Mouse (Mus musculus) thymus, postnatal 10 days (tissue): ENCODE data around the gene Sacm1l.

Source experiments
- DNase-seq, 2 experiments: peaks; one replicate each; pipeline ENCODE4 v3.0.0; 2021; ENCODE audit warnings: low spot score in 2 of 2

Gene Sacm1l

DNA sequence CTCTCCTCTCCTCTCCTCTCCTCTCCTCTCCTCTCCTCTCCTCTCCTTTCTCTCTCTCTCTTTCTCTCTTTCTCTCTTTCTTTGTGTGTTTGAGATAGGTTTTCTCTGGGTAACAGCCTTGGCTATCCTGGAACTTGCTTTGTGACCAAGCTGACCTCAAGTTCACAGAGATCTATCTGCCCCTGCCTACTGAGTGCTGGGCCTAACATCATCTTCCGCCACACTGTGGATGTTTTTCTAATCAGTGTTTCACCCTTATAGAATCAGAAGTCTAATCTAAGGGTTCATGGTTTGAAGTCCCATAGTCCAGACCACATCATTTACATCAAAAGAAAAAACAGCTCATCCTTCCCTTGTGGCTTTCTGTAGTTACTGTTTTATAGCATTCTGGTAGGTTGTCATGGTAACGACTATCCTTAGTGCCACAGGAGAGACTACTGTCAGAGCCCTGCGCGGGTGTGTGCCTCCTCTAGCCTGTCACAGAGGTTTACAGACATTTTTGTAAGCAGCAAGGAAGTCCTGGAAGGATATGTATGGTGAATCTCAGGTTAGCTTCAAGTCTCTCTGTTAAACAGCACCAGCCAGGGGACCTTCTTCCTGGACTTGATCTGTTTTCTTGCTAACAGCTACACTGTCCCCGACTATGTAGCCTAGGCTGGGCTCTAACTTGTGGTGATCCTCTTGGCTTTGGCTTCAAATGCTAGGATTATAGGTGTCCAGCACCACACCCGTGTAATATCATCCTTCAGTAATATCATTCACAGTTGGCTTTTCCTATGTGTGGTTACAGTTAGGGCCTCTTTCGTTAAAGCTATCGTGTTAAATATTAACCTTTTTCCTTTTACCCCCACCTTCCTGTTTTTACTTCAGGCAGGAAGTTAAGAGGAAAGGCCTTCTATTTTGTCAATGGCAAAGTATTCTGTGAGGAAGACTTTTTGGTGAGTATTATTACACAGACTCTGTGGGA lies 19.6 kb upstream of the Sacm1l start:
- DNase-seq = no peak

DNA sequence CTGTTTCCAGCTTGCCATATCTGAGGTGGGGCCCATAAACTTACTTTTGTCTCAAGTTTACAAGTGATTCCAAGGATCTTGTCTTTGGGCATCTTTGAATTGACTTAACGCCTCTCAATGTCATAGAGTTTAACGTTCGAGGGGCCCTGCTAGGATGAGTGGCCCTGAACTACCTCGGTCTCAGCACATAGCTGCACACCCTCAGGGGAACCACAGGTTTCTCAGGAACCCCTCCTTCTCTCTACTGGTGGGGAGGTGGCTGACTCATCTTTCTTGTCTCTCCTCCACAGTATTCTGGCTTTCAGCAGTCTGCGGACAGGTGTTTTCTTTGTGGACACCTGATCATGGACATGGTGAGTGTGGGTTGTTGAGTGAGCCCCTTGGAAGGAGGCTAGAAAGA lies 18.6 kb upstream of the Sacm1l start:
- no peak for DNase-seq

DNA sequence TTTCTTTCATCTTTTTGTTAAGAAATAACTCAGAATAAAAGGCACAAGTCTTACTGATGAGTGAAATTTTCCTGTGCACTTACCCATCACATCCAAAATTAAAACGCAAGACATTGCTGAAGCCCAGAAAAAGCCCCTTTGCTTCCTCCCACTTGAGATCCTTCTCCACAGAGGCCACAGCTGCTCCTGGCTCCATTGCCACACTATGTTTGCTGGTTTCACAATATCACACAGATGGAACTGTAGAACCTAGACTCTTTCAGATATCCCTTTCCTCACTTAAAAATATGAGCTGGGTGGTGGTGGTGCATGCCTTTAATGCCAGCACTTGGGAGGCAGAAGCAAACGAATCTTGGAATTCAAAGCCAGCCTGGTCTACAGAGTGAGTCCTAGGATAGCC lies 17.1 kb upstream of the Sacm1l start:
- no peak for DNase-seq

DNA sequence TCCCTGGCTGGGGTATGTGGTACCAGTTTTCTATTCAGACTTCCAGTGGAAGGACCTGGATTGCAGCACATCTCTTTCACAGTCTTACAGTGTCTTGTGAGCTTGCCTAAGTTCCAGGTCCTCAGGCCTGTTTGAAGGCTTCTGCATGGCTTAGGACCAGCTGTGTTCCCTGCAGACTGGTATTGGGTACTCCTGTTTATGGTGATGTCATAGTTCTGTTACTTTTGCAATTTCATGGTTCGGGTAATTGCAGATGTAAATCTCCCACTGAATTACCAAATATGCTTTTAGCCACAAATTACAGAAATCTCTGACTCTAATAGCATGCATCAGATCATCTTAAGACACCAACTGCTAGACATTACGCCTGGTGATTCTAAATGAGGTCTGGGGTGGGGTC lies 14.5 kb upstream of the Sacm1l start:
- no peak for DNase-seq

DNA sequence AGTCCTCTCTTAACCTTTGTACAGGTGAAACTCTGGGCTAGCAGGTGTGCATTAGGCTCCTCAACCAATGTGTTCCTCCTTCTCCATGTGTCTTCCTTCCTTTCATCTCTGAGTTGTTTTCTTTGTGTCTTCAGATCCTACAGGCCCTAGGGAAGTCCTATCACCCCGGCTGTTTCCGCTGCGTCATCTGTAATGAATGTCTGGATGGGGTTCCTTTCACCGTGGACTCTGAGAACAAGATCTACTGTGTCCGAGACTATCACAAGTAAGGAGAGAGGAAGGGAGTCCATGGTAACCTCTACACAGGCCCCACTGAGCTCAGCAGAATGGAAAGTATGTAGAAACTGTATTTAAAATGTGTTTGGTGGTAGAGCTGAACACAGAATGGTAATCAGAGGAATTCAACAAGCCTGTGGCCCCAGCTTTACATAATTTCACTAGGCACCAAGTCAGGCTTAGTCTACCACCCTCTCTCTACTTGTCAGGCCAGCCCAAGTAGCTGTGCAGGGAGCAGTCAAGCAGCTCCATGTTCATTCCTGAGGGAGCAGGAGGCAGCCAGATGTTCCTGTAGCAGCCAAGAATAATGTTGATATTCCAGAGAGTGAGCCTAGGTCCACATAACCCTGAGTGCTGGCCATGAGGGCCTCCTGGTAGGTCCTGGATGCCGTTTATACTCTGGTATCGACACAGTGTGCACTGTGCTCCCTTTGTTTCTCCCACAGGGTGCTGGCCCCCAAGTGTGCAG lies 12.7 kb upstream of the Sacm1l start:
- no peak for DNase-seq

DNA sequence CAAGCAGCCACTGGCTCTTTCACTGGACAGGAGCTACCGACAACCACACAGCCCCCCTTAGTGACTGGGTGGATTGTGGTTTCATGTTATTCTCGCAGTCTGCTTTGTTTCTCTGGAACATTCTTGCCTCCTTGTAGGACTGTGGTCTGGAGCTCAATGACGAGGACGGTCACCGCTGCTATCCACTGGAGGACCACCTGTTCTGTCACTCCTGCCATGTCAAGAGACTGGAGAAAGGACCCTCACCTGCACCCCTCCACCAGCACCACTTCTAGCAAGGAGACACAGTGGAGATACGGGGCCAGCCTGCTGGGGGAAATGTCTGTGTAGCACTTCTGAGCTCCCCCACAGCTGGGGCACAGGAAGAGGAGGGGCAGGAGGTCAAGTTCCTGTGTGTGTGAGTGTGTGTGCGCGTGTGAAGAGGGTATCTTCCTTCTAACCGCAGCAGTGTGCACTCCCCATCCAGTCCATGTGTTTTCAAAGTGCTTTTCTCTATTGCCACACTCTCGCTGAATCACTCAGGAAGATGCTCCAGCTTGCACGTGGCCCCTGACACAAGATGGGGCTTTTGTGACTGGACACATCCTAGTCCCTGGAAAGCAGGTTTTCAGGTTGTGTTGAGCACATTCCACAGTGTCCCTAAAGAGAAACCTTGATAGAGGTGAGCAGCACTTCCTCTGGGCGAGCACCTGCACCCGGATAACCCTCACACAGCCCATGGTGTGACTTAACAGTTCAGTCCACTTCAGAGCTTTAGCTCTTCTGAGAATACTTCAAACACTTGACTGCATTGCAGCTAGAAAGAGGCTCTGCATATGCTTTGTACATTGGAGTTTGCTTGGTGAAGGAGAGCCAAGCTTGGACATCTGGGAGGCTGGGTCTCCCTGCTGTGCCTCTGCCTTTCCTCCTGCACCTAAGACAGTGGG lies 10.3 kb upstream of the Sacm1l start:
- DNase-seq = peak; percentile 67 to 70

DNA sequence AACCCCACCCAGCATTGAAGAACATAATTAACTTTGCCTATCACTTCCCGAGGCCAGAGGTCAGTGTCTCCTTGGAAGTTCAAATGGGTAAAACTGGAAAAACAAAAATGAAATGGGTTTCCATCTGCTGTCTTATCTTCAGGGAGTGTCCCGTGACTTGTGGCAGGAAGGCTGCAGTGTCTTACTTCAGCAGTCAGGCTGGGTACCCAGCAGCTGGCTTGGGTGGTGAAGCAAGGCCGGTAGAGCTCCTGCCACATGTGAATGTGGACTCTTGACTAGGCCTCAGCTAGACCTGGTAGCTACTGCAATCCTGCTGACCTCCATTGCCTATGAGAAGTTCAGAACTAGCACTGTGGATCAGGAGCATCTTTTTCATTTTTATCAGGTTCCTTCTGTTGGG lies 8.8 kb upstream of the Sacm1l start:
- no peak for DNase-seq

- DNase-seq = peak in 1 of 2 experiments; percentile 72
Observed at GRCm38 (mm10) chr9:123523676-123524075, 5.9 kb upstream of the Sacm1l start.

GRCm38 (mm10) chr9:123525095-123525494 lies 4.5 kb upstream of the Sacm1l start:
- peak; percentile 35 to 68 for DNase-seq

DNA sequence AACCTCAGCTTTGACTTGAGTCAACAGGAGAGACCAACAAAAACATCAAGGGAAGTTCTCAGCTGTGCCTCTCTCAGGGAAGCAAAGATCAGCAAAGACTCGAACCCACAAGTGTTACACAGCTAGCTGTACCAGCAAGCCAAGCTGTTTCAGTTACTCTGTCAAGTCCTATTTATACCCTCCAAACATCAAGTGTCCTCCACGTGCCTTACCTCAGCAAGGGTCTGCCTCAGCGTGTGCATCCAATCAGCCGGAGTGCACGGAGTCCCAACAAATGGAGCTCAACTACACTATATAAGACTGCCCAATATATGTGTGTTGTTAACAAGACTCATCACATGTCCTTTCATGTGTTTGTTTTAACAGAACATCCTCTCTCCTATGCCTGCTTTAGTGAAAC lies 3.1 kb upstream of the Sacm1l start:
- no peak for DNase-seq

DNA sequence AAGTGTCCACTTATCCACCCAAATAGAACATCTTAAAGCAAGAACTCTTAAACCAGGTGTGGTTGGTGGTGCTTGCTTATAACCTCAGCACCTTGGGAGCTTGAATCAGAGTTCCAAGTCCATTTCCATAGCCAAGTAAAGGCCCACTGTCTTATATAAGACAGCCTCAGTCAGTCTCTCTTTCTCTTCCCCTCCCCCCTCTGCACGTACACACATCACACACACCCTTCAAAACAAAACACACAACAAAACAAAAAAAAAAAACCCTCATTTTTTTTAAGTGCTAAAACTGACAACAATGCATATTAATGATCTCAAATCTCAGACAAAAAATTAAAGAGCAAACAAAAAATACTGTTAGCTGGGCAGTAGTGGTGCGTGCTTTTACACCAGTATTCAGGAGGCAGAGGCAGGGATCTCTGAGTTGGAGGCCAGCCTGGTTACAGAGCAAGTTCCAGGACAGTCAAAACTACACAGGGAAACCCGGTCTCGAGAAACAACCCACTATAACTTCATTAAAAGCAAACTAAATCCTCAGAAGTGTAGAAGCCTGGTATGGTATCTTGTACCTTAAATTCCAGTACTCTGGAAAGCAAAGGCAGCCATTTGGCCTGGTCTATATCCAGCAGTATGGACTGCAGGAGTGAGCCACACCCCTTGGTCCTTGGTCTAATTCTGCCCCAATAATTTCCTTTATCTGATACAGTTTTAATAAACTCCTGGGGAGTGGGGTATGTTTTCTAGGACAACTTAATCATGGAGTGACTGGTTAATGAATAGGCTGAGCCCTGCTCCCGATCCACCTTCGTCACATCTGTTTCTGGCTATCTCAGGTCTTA lies 1.3 kb upstream of the Sacm1l start:
- no peak for DNase-seq

DNA sequence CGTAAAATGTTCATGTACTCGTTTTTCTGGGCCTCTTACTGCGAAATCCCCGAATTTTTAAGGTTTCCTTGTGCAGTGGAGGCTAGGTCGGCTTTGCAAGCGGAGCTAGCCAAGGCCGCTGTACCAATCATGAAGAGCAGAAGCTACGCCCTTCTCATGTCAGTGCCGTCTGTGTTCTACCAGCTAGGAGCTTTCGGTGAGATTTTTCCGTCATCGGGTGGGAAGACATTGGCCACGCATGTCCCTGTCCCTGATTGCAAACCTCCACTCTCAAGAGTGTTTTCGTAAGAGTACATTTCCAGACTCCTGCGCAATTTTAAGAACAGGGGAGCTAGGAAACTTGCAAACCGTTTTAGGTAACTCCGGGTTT lies 648 bp upstream of the Sacm1l start:
- DNase-seq = peak; percentile 34 to 36

GRCm38 (mm10) chr9:123530158-123530475 lies 558 bp downstream of the Sacm1l start:
- no peak for DNase-seq

DNA sequence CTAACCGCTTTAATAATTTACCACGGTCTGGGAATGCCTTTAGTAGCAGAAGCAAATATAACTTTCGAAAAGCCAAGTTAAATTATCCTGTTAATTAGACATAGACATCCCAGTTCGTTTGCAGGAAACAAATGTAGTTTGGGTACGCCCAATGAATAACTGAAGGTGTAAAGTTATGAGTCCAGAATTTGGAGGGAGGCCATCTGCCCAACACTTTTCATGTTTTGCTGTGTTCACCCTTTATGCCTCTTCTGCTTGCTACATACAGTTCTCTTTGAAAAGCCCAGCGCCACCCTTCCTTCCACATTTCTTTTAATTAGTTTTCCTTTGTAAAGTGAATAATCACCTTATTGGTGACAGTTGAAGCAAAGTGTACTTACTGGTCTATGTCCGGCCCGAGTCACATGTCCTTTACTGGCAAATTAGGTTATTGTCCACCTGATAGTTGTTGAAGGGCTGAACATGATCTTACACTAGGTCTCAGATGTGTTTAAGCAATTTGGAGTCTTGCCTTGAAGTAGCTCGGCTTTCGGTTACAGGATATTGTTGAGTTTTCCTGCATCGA lies 1.1 kb downstream of the Sacm1l start:
- DNase-seq = no peak

- no peak for DNase-seq
Observed at GRCm38 (mm10) chr9:123531234-123531633, 1.7 kb downstream of the Sacm1l start.

DNA sequence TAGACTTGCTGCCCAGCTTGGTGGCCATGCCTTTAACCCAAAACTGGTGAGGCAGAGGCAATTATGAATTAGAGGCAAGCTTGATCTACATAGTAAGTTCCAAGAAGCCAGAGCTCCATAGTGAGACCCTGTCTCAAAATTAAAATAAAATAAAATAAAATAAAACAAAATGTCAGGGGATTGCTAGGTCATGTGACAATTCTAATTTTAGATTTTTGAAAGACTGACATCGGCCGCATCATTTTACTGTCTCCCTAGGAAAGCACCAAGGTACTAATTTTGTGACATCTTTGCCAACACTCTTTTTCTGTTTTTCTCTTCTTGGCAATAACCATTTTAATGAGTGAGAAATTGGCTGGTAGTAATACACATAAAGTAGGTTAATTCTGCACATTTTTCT lies 7.1 kb downstream of the Sacm1l start:
- no peak for DNase-seq

- no peak for DNase-seq
Observed at GRCm38 (mm10) chr9:123538189-123538588, 8.6 kb downstream of the Sacm1l start.

GRCm38 (mm10) chr9:123539093-123539492 lies 9.5 kb downstream of the Sacm1l start:
- DNase-seq = no peak

DNA sequence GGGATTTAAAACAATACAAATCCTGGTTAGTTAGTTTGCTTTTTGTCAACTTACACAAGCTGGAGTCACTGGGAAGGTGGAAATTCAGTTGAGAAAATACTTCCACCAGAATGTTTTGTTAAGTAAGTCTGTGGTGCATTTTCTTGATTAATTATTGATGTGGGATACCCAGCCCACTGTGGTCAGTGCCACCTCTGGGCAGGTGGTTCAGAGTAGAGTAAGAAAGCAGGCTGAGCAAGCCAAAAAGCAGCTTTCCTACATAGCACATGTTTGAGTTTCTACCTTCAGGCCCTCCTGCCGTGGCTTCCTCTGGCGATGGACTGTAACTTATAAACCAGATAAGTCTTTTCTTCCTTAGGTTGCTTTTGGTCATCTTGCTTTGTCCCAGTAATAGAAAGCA lies 10.3 kb downstream of the Sacm1l start:
- no peak for DNase-seq

DNA sequence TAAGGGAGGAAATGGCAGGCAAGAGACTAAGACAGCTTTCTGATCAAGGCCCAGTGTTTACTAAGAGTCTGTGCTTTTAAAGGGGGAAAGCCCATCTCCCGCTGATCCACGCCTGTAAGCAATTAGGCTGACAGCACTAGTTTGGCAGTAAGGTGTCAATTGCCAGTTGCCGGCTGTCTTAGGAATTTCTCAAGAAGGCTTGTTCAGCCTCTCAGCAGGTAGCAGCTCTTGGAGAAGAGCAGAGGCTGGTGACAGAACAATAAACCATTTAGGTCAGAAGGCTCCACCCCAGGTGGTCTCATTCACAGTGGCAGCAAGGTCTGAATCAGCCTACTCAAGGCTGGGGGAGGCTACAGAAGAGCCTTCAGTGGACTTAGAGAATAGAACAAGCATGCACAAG lies 25.0 kb downstream of the Sacm1l start:
- no peak for DNase-seq
